Mouse (Mus musculus) forebrain, embryonic 10.5 days (tissue): Measurements from ENCODE around the gene Colgalt1. TPM values are rescaled to one million over a fixed set of nuclear protein-coding genes. Genes with fewer than 3 reads are reported as not detected.
A peak's percentile ranks its signal among the peaks of the same experiment; 100 is the strongest.

ENCODE experiments used
- DNase-seq: peaks from one replicate; pipeline ENCODE4 v3.0.0-alpha.2; 2017; ENCODE audit warnings: low spot score; ENCODE audit errors: extremely low spot score
- H3K27ac ChIP-seq: fragments of 300-500 bp; sonication (generic); 2 replicates; pipeline ENCODE4 v1.5.1; 2016; ENCODE audit warnings: mild to moderate bottlenecking
- H3K27me3 ChIP-seq: fragments of 300-500 bp; sonication (generic); 2 replicates; pipeline ENCODE4 v1.6.1; 2016; ENCODE audit warnings: mild to moderate bottlenecking; ENCODE audit not compliant: poor library complexity, severe bottlenecking
- H3K36me3 ChIP-seq: fragments of 300-500 bp; sonication (generic); replicated peaks from 2 replicates; pipeline ENCODE4 v1.6.1; 2016; ENCODE audit warnings: mild to moderate bottlenecking, moderate library complexity
- H3K4me1 ChIP-seq: fragments of 300-500 bp; sonication (generic); 2 replicates; pipeline ENCODE4 v1.6.1; 2016
- H3K4me3 ChIP-seq: fragments of 300-500 bp; sonication (generic); 2 replicates; pipeline ENCODE4 v1.5.1; 2016; ENCODE audit warnings: mild to moderate bottlenecking, moderate library complexity
- H3K9me3 ChIP-seq: fragments of 300-500 bp; sonication (generic); 2 replicates; pipeline ENCODE4 v1.6.1; 2016; ENCODE audit warnings: mild to moderate bottlenecking, moderate library complexity
- WGBS: fragments of 180-500 bp; shearing (Covaris S2); methylation state at CpG from one replicate; pipeline ENCODE4 v1.1.7; 2016; 5-methylcytosine and 5-hydroxymethylcytosine counted together
- polyA plus RNA-seq: library from polyadenylated mRNA; unstranded; fragments of >200 nt; fragmentation: Nextera tagmentation; extraction: Ambion mirVana; gene quantifications from 2 replicates; pipeline ENCODE4 v1.2.1, GENCODE M21; 2016

Gene Colgalt1
- polyA plus RNA-seq, 1 experiment from 2014 or later = 44.2 TPM

GRCm38 (mm10) chr8:71572847-71573633 is 37.8 kb upstream of the Colgalt1 start:
- H3K27me3 ChIP-seq = peaks cover 21% of the 10 kb centered on the region
- WGBS = 84% methylated on average over 9 of the region's 9 CpGs
- no peak for DNase-seq
- no peak overlapping the region for H3K4me3 ChIP-seq
- H3K27ac ChIP-seq = no peak overlapping the region
- H3K4me1 ChIP-seq = peaks cover 41% of the 10 kb centered on the region
- no peaks in the 10 kb centered on the region for H3K36me3 ChIP-seq
- no peaks in the 10 kb centered on the region for H3K9me3 ChIP-seq

DNA sequence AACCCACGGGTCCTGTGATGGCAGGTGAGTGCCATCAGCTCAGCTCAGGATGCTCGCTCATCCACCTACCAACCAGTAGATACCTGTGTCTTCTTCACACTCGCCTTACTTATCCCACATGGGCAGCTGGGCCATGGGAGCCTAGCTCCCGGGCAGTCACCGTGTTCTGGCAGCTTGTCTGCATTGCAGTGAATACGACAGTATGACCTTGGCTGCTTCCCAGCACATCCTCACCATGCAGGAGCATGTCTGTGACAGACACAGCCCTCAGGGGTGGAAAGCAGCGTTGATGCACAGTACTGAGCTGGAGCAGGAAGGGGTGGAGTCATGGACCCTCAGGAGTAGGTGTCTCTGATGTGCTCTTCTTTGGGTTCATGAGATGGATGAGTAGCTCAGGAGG is 36.4 kb upstream of the Colgalt1 start:
- no peak overlapping the region for H3K27ac ChIP-seq
- 81% methylated on average over 7 of the region's 7 CpGs for WGBS
- no peaks in the 10 kb centered on the region for H3K36me3 ChIP-seq
- no peaks in the 10 kb centered on the region for H3K9me3 ChIP-seq
- no peak overlapping the region for H3K4me3 ChIP-seq
- DNase-seq = no peak
- peaks cover 28% of the 10 kb centered on the region for H3K4me1 ChIP-seq
- H3K27me3 ChIP-seq = peaks cover 10% of the 10 kb centered on the region

DNA sequence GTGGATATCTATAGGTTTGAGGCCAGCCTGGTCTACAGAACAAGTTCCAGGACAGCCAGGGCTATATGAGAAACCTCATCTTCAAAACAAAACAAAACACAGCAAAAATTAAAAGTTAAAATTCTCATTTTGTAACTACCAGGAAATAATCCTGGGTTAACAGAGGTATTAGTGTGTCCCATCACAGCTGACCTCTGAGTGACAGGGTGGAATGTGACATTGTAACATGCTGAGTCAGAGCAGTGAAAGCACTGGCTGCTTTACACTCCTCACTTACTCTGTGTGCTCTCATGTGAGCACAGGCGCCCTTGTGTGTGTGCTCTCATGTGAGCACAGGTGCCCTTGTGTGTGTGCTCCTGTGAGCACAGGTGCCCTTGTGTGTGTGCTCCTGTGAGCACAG is 35.8 kb upstream of the Colgalt1 start:
- peaks cover 25% of the 10 kb centered on the region for H3K4me1 ChIP-seq
- H3K27ac ChIP-seq = no peak overlapping the region
- no peak for DNase-seq
- no peaks in the 10 kb centered on the region for H3K9me3 ChIP-seq
- H3K4me3 ChIP-seq = no peak overlapping the region
- 89% methylated on average over 1 of the region's 1 CpGs for WGBS
- H3K36me3 ChIP-seq = no peaks in the 10 kb centered on the region
- peaks cover 16% of the 10 kb centered on the region for H3K27me3 ChIP-seq

DNA sequence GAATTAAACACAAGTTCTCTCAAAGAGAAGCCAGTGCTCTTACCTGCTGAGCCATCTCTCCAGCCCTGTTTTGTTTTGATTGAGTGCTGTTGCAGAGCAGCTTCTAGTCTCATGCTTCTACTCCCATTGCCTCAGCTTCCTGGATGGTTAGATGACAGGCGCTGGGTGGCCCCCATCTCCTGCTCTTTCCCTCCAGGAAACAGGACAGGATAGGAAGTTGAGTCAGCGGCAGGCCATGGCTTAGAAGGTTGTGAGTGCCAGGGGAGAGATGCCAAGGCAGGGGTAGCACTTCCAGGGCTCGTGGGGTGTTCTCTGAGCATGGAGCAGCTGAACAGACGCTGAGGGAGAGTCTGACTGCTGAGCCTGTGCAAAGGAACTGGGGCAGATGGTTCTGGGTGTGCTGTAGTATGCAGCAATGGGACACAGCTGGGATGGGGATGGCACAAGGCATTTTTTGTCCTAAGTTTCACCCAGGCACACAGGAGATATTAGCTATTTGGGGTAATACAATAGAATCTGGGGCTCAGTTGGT is 32.9 kb upstream of the Colgalt1 start:
- DNase-seq = no peak
- Histone ChIP-seq H3K4me3 (no peak overlapping the region), H3K9me3 (no peaks in the 10 kb centered on the region), H3K27me3 (peaks cover 27% of the 10 kb centered on the region), H3K27ac (no peak overlapping the region), H3K36me3 (peaks cover 11% of the 10 kb centered on the region), H3K4me1 (peaks cover 17% of the 10 kb centered on the region)
- 84% methylated on average over 4 of the region's 4 CpGs for WGBS

DNA sequence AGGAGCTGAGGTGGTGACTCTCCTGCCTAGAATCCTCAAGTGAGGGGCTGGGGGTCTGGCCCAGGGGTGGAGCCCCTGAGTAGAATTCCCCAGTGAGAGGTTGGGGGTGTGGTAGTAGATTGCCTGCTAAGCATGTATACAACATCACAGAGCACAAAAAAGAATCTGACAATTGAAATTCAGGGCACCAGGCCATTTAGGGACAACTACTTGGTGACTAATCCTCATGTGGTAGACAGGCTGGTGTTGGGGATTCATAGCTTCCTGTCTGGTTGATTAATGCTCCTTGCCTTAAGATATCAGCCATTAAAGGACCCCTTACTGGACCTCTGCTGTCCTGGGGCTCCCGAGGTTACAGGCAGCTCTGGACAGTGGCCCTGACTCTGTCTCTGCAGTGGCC is 31.8 kb upstream of the Colgalt1 start:
- DNase-seq = no peak
- H3K4me3 ChIP-seq = no peak overlapping the region
- WGBS = 77% methylated on average over 1 of the region's 1 CpGs
- peaks cover 28% of the 10 kb centered on the region for H3K27me3 ChIP-seq
- H3K9me3 ChIP-seq = no peaks in the 10 kb centered on the region
- H3K27ac ChIP-seq = no peak overlapping the region
- peaks cover 14% of the 10 kb centered on the region for H3K4me1 ChIP-seq
- peaks cover 12% of the 10 kb centered on the region for H3K36me3 ChIP-seq

DNA sequence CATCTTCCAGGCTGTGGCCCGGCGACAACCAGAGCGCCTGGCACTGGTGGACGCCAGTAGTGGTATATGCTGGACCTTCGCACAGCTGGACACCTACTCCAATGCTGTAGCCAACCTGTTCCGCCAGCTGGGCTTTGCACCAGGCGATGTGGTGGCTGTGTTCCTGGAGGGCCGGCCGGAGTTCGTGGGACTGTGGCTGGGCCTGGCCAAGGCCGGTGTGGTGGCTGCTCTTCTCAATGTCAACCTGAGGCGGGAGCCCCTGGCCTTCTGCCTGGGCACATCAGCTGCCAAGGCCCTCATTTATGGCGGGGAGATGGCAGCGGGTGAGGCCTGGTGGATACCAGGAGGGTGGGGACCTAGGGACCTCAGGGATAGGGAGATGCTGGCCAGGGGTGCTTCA is 31.3 kb upstream of the Colgalt1 start:
- DNase-seq = no peak
- H3K36me3 ChIP-seq = peaks cover 17% of the 10 kb centered on the region
- H3K4me1 ChIP-seq = peaks cover 14% of the 10 kb centered on the region
- WGBS = 88% methylated on average over 14 of the region's 14 CpGs
- no peak overlapping the region for H3K27ac ChIP-seq
- H3K4me3 ChIP-seq = no peak overlapping the region
- H3K9me3 ChIP-seq = no peaks in the 10 kb centered on the region
- peaks cover 32% of the 10 kb centered on the region for H3K27me3 ChIP-seq

DNA sequence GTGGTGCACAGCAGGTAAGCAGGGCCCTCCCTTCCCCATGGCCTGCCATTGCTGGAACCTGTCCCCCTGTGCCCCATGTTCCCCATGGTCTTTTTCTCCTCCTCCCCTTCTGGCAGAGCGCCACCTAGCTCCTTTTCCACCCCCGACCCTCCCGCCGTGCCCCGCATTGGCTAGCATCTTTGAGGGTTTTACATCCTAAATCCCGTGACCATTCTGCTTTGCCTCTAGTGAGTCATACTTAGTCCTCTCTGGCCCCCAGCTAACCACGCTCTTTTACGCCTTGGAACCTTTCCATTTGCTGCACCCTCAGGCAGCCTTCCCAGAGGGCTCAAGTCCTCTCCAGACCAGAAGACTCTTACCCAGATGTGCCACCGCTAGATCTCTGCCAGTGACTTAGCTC is 30.6 kb upstream of the Colgalt1 start:
- peaks cover 32% of the 10 kb centered on the region for H3K27me3 ChIP-seq
- no peak overlapping the region for H3K4me3 ChIP-seq
- H3K9me3 ChIP-seq = no peaks in the 10 kb centered on the region
- peaks cover 24% of the 10 kb centered on the region for H3K36me3 ChIP-seq
- WGBS = 26% methylated on average over 9 of the region's 9 CpGs
- H3K27ac ChIP-seq = no peak overlapping the region
- H3K4me1 ChIP-seq = peaks cover 14% of the 10 kb centered on the region
- no peak for DNase-seq

GRCm38 (mm10) chr8:71586891-71587290 is 23.9 kb upstream of the Colgalt1 start:
- H3K36me3 ChIP-seq = peaks cover 23% of the 10 kb centered on the region
- 75% methylated on average over 2 of the region's 2 CpGs for WGBS
- no peak overlapping the region for H3K27ac ChIP-seq
- peaks cover 10% of the 10 kb centered on the region for H3K4me1 ChIP-seq
- no peak overlapping the region for H3K4me3 ChIP-seq
- DNase-seq = peak; percentile 48
- peaks cover 20% of the 10 kb centered on the region for H3K27me3 ChIP-seq
- no peaks in the 10 kb centered on the region for H3K9me3 ChIP-seq

DNA sequence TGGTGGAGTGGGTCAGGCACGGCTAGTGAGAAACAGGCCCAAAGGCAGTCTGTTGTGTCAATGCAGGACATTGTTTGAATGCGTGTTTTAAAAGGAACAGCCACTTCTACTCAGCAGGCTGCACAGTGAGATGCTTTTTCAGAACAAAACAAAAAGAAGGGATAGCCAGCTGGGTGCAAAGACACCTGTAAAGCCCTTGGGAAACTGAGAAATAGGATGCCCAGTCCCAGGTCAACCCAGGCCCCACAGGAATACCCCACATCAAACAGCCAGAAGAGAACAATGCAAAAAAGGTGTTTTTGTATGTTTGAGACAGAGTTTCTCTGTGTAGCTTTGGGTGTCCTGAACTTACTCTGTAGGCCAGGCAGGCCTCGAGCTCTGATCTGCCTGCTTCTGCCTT is 22.0 kb upstream of the Colgalt1 start:
- DNase-seq = no peak
- Histone ChIP-seq H3K36me3 (peaks cover 27% of the 10 kb centered on the region), H3K9me3 (no peaks in the 10 kb centered on the region), H3K27me3 (peaks cover 20% of the 10 kb centered on the region), H3K4me3 (no peak overlapping the region), H3K27ac (no peak overlapping the region), H3K4me1 (peaks cover 25% of the 10 kb centered on the region)
- WGBS = 72% methylated on average over 3 of the region's 3 CpGs

DNA sequence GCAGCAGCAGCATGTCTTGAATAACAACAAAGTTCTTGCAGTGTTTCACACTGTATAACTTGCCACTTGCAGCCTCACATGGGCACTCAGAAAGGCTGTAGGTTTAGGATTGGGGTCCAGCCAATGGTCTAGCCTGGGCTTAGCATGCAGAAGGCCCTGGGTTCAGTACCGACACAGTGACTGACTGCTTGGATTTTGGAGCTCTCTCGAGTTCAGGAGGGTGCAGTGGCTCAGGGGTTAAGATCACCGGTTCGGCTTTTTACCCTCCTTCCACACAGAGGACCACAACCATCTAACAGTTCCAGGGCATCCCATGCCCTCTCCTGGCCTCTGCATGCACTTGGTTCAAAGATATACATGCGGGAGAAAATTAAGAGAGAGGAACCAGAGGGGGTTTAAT is 19.8 kb upstream of the Colgalt1 start:
- peaks cover 15% of the 10 kb centered on the region for H3K27me3 ChIP-seq
- peaks cover 21% of the 10 kb centered on the region for H3K36me3 ChIP-seq
- H3K4me1 ChIP-seq = peaks cover 44% of the 10 kb centered on the region
- 35% methylated on average over 5 of the region's 5 CpGs for WGBS
- no peaks in the 10 kb centered on the region for H3K9me3 ChIP-seq
- no peak for DNase-seq
- no peak overlapping the region for H3K27ac ChIP-seq
- H3K4me3 ChIP-seq = peak overlapping the region; percentile 80

DNA sequence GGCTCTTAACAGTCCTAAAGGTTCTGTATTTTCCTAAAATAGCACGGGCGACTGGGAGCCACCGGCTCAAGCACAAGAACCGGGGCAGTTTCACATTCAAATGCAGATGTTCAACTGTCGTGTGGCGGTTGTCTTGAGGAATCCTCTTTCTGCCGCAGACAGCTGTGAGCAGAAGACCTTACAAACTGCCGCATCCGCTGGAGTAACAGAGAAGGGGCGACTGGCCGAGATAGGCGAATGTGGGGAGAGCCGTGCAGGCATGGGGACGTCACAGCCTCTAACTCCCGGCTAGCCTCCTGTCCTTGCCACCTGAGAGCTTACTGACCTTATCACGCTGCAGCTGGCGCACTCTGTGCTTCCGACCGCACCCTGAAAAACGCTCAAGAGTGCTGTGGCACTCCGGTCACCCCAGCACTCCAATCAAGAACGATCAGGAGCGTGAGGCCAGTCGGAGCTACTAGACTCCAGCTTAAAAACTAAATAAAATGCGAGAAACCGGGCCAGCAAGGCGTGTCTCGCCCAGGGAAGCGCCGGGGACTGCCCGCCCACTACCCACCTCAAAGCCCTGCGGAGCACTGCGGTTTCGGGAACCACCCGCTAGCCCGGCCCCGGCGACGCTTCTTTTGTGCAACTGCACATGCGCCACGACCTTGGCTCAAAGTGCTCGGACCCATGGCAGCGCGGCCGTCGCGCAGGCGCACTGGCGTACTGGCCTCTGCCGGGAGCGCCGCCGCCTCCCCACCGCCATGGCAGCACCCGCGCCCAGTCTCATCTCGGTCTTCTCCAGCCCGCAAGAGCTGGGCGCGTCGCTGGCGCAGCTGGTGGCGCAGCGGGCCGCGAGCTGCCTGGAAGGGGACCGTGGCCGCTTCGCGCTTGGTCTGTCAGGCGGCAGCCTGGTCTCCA is 19.1 kb upstream of the Colgalt1 start, which contains the start of gene Pgls:
Pgls (plus strand) TSS at position 706 of the 903 bp plus-strand sequence.
- Histone ChIP-seq H3K9me3 (no peaks in the 10 kb centered on the region), H3K4me3 (peak within 1 kb of the TSS; percentile 80), H3K36me3 (peaks cover 22% of the 10 kb centered on the region), H3K4me1 (peaks cover 49% of the 10 kb centered on the region), H3K27ac (peak within 1 kb of the TSS; percentile 95), H3K27me3 (peaks cover 15% of the 10 kb centered on the region)
- under 1% methylated on average over 71 of the region's 71 CpGs for WGBS
- peak; percentile 94 for DNase-seq

GRCm38 (mm10) chr8:71592374-71593170 is 18.2 kb upstream of the Colgalt1 start:
- peaks cover 49% of the 10 kb centered on the region for H3K4me1 ChIP-seq
- peaks cover 15% of the 10 kb centered on the region for H3K27me3 ChIP-seq
- no peak for DNase-seq
- peak overlapping the region; percentile 95 for H3K27ac ChIP-seq
- 6% methylated on average over 60 of the region's 60 CpGs for WGBS
- H3K4me3 ChIP-seq = peak overlapping the region; percentile 80
- H3K36me3 ChIP-seq = peaks cover 26% of the 10 kb centered on the region
- no peaks in the 10 kb centered on the region for H3K9me3 ChIP-seq
